Mouse (Mus musculus) ES-E14 (cell line): ENCODE results near the gene Fam185a. TPM values are rescaled to one million over a fixed set of nuclear protein-coding genes. Genes with fewer than 3 reads are reported as not detected.

ENCODE experiments used
- DNase-seq: peaks from one replicate; pipeline ENCODE4 v3.0.0-alpha.2; 2013; ENCODE audit warnings: low read depth, low spot score
- H3K27ac ChIP-seq: 2 replicates; pipeline ENCODE4 v1.5.1; 2012; ENCODE audit warnings: low read depth, mild to moderate bottlenecking, low read length, moderate library complexity, mixed read lengths; ENCODE audit not compliant: poor library complexity, insufficient read depth, severe bottlenecking
- H3K36me3 ChIP-seq: 2 replicates; pipeline ENCODE4 v1.6.1; 2012; ENCODE audit warnings: mild to moderate bottlenecking, low read length, moderate library complexity, mixed read lengths; ENCODE audit not compliant: control insufficient read depth, poor library complexity, insufficient read depth, severe bottlenecking
- H3K4me1 ChIP-seq, 2 experiments: fragments of 150-350 bp in 1 of 2; sonication (generic) in 1 of 2; 2 replicates each; pipeline ENCODE4 v1.6.1; 2012; ENCODE audit warnings: low read length in 2 of 2, mild to moderate bottlenecking in 1 of 2, mixed read lengths in 1 of 2; ENCODE audit not compliant: control insufficient read depth in 2 of 2, insufficient read depth in 2 of 2, poor library complexity in 1 of 2
- H3K4me3 ChIP-seq, 2 experiments: fragments of 150-350 bp in 1 of 2; sonication (generic) in 1 of 2; 2 replicates each; pipeline ENCODE4 v1.5.1; 2012; ENCODE audit warnings: low read length in 2 of 2, low read depth in 1 of 2, mild to moderate bottlenecking in 1 of 2, mixed read lengths in 1 of 2; ENCODE audit not compliant: insufficient read depth in 1 of 2, poor library complexity in 1 of 2, severe bottlenecking in 1 of 2
- H3K9ac ChIP-seq: 2 replicates; pipeline ENCODE4 v1.6.1; 2012; ENCODE audit warnings: low read depth, mild to moderate bottlenecking, low read length, mixed read lengths; ENCODE audit not compliant: poor library complexity, insufficient read depth, severe bottlenecking
- H3K9me3 ChIP-seq: fragments of 150-350 bp; sonication (generic); 2 replicates; pipeline ENCODE4 v1.6.1; 2012; ENCODE audit warnings: low read depth, mild to moderate bottlenecking, low read length; ENCODE audit not compliant: control insufficient read depth, insufficient read depth
- CHD2 ChIP-seq: IDR thresholded peaks from 2 replicates; pipeline ENCODE4 v1.6.1; 2014; ENCODE audit warnings: mild to moderate bottlenecking, low read depth, low read length, inconsistent platforms
- HCFC1 ChIP-seq: IDR thresholded peaks from 2 replicates; pipeline ENCODE4 v1.6.1; 2012; ENCODE audit warnings: low read length, inconsistent platforms, borderline replicate concordance; ENCODE audit not compliant: insufficient read depth
- MAFK ChIP-seq: IDR thresholded peaks from 2 replicates; pipeline ENCODE4 v1.6.1; 2014; ENCODE audit warnings: mild to moderate bottlenecking, low read depth, low read length, inconsistent platforms; ENCODE audit not compliant: insufficient read depth
- ZC3H11A ChIP-seq: IDR thresholded peaks from 2 replicates; pipeline ENCODE4 v1.6.1; 2012; ENCODE audit warnings: low read depth, mild to moderate bottlenecking, inconsistent platforms, low read length, borderline replicate concordance
- ZNF384 ChIP-seq: IDR thresholded peaks from 2 replicates; pipeline ENCODE4 v1.6.1; 2012; ENCODE audit warnings: low read depth, low read length, inconsistent platforms
- in situ Hi-C, 2 experiments: fragments of 600-800 bp; cut with MboI; formaldehyde crosslinking; loops; one replicate each; pipeline ENCODE4 v1.15.1; 2025; ENCODE audit warnings: low sequenced_read_pairs in 2 of 2, inconsistent platforms in 1 of 2; ENCODE audit not compliant: unreplicated experiment in 2 of 2
- total RNA-seq: library from RNA; depleted of rRNA; stranded (reverse); fragments of 300-350 nt; gene quantifications from 2 replicates; pipeline ENCODE4 v1.2.3, GENCODE M21; 2012

The Fam185a gene
- total RNA-seq, 1 experiment, result 14.1 TPM

DNA sequence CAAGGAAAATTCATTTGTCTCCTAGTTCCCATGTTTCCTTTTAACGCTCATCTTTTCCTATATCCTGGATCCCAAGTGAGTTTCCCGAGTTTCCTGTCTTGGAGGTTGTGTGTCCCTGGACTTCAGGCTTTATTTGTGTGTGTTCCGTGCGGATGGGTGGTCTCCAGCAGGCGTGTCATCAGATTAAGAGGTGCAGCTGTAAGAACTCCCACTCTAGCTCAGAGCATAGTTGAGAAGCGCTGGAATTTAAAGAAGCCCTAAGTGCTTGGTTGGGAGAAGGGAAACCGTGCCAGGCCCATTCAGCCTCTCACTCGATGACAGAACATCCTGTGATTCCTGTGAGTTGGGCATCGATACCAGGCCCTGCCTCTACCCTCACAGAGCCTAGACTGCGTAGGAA is 88.6 kb downstream of the Fam185a start:
- H3K4me1 ChIP-seq, result peaks cover 0 to 6% of the 10 kb centered on the region in 2 experiments; a peak in 2 of 4 replicates
- no peak overlapping the region for H3K9ac ChIP-seq
- H3K4me3 ChIP-seq, result no peak overlapping the region
- H3K27ac ChIP-seq, result no peak overlapping the region
- no peaks in the 10 kb centered on the region for H3K36me3 ChIP-seq
- no peak for DNase-seq
- TF ChIP-seq ZNF384, result no peak
- no peak for TF ChIP-seq CHD2
- TF ChIP-seq ZC3H11A, result no peak
- TF ChIP-seq MAFK, result no peak
- TF ChIP-seq HCFC1, result no peak
- no peaks in the 10 kb centered on the region for H3K9me3 ChIP-seq
- in situ Hi-C loops, result no loop called here

DNA sequence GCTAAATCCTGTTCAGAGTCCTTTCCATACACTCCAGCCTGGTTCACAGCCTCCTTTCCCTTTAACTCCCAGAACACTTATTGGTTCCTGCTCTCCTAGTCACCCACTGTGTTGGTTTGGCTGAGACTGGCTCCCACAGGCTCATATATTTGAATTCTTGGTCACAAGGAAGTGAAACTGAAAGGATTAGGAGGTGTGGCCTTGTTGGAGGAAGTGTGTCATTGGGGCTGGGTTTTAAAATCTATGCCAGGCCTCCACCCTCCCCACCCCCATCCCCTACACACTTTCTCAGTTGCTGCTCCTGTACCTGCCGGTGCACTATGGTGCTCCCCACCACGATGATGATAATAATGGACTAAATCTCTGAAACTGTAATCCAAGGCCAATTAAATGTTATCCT is 92.8 kb downstream of the Fam185a start:
- in situ Hi-C loops, result no loop called here
- Histone ChIP-seq H3K9me3 (no peaks in the 10 kb centered on the region), H3K4me1 (0 out of 4 replicates have a peak, but pooled peaks cover 0 to 2% of the 10 kb centered on the region in 2 experiments), H3K4me3 (no peak overlapping the region), H3K27ac (no peak overlapping the region), H3K9ac (no peak overlapping the region), H3K36me3 (no peaks in the 10 kb centered on the region)
- TF ChIP-seq MAFK, result no peak
- TF ChIP-seq HCFC1, result no peak
- TF ChIP-seq ZC3H11A, result no peak
- no peak for TF ChIP-seq CHD2
- no peak for TF ChIP-seq ZNF384
- no peak for DNase-seq

DNA sequence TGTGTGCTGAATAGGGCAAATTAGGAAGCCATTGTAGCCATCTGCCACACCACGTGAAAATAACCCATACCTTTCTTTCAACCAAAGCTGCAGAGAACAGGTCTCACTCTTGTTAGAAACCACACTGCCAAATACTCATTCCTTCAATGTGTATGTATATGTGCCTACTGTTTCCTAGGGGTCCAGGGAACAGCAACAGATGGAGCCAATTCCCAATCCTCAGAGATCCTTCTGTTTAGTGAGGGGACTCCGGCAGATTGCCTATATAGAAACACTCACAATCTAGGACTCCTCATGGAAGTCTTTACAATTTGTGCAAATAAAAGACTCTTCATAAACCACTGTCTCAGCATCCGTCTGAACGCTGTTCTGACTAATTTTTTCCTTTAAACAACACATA is 93.4 kb downstream of the Fam185a start:
- no peak for TF ChIP-seq HCFC1
- TF ChIP-seq CHD2, result no peak
- no peak for TF ChIP-seq MAFK
- no peak for TF ChIP-seq ZC3H11A
- TF ChIP-seq ZNF384, result no peak
- Histone ChIP-seq H3K4me3 (no peak overlapping the region), H3K4me1 (0 out of 4 replicates have a peak, but pooled peaks cover 0 to 2% of the 10 kb centered on the region in 2 experiments), H3K36me3 (no peaks in the 10 kb centered on the region), H3K27ac (no peak overlapping the region), H3K9ac (no peak overlapping the region), H3K9me3 (no peaks in the 10 kb centered on the region)
- DNase-seq, result no peak
- in situ Hi-C loops, result no loop called here

DNA sequence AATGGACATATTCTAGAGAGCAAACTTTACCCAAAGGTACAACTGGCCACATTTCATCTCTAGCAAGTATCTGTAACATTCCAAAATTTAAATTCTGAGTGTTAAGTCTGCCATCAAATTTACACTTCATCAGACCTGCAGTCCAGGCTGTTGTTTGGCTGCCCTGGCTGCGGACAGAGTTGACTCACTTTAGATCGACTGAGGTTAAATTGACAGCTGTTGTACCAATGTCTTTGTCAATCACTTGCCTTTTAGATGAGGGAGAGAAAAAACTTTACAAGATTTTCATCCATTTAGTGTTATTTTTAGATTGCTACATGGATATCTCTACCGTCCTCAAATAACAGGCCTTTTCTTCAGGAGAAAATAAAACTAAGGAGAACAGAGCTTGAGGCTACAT is 94.4 kb downstream of the Fam185a start:
- H3K9ac ChIP-seq, result no peak overlapping the region
- H3K36me3 ChIP-seq, result no peaks in the 10 kb centered on the region
- in situ Hi-C loops, result no loop called here
- no peaks in the 10 kb centered on the region for H3K9me3 ChIP-seq
- H3K4me1 ChIP-seq, result 0 out of 4 replicates have a peak, but pooled peaks cover 0 to 2% of the 10 kb centered on the region in 2 experiments
- DNase-seq, result no peak
- no peak overlapping the region for H3K27ac ChIP-seq
- TF ChIP-seq CHD2, result no peak
- TF ChIP-seq HCFC1, result no peak
- TF ChIP-seq MAFK, result no peak
- TF ChIP-seq ZNF384, result no peak
- TF ChIP-seq ZC3H11A, result no peak
- no peak overlapping the region for H3K4me3 ChIP-seq
